Mouse (Mus musculus): ENCODE measurements at regions not wholly inside any gene's neighbourhood (a gene's known extent, or its start where the extent isn't known, plus 50 kb on each side); places are given as distances from the start of the nearest gene placed in this dataset.
"Not testable (repeated sequence)": the region's sequence is repeated elsewhere in the genome, so short reads cannot be mapped to it uniquely, and the experiment has no call there.

DNA sequence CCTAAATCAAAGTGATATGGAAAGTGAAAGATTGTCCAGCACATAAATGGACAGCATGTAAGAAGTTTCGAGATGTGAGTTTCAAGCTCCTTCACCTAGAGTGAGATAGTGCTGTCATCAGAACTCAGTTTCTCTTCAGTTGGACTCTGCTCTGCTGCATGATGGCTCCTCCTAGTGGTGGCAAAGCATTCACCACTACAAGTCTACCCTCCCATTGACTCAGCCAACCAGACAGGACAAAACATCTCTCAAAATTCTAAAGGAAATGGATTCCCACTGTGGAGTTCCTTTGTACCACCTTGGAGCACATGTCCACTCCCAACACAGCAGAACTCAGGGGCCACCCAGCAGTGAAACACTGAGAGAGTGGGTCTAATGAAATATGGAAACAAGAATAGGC is 367.8 kb upstream of the Ngly1 start:
- no peak overlapping the region for H3K4me2 ChIP-seq (replicated peaks)
- H3K27me3 ChIP-seq, result no peaks in the 10 kb centered on the region
- no peak overlapping the region for H3K27ac ChIP-seq
- no peak overlapping the region for H3K9ac ChIP-seq (replicated peaks)
- ATAC-seq, result no peak
- WGBS, result 72% methylated on average over 1 of the region's 1 CpGs
- no peaks in the 10 kb centered on the region for H3K9me3 ChIP-seq
- no peak overlapping the region for H3K4me3 ChIP-seq (replicated peaks)
- H3K4me1 ChIP-seq (replicated peaks), result no peaks in the 10 kb centered on the region
- no peaks in the 10 kb centered on the region for H3K36me3 ChIP-seq

DNA sequence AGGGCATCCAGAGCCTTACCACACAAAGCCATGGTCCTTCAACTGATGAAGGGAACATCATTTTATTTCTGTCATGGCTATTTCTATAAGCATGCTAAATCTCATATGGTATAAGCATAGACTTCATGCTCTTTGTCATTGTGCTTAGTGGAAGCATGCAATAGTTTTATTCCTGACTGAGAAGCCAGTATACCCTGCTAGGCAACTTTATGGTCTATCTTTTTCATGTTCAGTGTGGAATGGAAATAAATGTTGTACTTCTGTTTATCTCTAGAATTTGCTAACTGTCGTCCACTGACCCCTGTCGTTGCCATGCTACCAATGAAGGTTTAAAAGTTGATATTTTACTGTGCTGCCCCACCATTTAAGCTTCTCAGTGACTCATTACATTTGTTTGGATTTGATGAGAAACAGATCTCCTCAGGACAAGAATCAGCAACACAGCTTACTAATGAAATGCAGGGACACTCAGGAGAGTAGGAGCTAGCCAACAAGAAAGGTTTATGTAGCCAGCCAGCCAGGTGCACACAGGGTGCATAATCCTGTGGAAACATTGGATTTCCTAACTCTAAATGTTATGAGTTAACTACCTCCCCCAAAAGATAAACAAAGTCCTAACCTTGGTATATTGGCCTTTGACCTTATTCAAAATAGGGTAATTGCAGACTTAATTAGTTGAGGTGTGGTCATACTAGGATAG is 364.3 kb upstream of the Ngly1 start:
- no peaks in the 10 kb centered on the region for H3K9me3 ChIP-seq
- H3K9ac ChIP-seq (replicated peaks), result no peak overlapping the region
- 78% methylated on average over 2 of the region's 2 CpGs for WGBS
- H3K27ac ChIP-seq, result no peak overlapping the region
- ATAC-seq, result no peak
- H3K36me3 ChIP-seq, result no peaks in the 10 kb centered on the region
- H3K4me1 ChIP-seq (replicated peaks), result no peaks in the 10 kb centered on the region
- H3K4me3 ChIP-seq (replicated peaks), result no peak overlapping the region
- H3K4me2 ChIP-seq (replicated peaks), result no peak overlapping the region
- no peaks in the 10 kb centered on the region for H3K27me3 ChIP-seq

GRCm38 (mm10) chr14:15897098-15897497 is 352.0 kb upstream of the Ngly1 start:
- no peak for ATAC-seq
- no peak overlapping the region for H3K4me2 ChIP-seq (replicated peaks)
- no peak overlapping the region for H3K4me3 ChIP-seq (replicated peaks)
- no peak overlapping the region for H3K9ac ChIP-seq (replicated peaks)
- H3K27me3 ChIP-seq, result no peaks in the 10 kb centered on the region
- no peaks in the 10 kb centered on the region for H3K36me3 ChIP-seq
- H3K27ac ChIP-seq, result no peak overlapping the region
- WGBS, result 88% methylated on average over 1 of the region's 1 CpGs
- no peaks in the 10 kb centered on the region for H3K9me3 ChIP-seq
- H3K4me1 ChIP-seq (replicated peaks), result no peaks in the 10 kb centered on the region

- not testable (repeated sequence) for H3K9ac ChIP-seq (replicated peaks); H3K4me2 ChIP-seq (replicated peaks); H3K9me3 ChIP-seq; H3K27me3 ChIP-seq; H3K4me1 ChIP-seq (replicated peaks); H3K4me3 ChIP-seq (replicated peaks); H3K27ac ChIP-seq; ATAC-seq; H3K36me3 ChIP-seq
- WGBS, result 91% methylated on average over 11 of the region's 11 CpGs
These were observed 342.7 kb upstream of the Ngly1 start for GRCm38 (mm10) chr14:15906429-15906828.

GRCm38 (mm10) chr14:15913206-15913605 is 335.9 kb upstream of the Ngly1 start:
- not testable (repeated sequence) for H3K4me3 ChIP-seq (replicated peaks); H3K36me3 ChIP-seq; H3K9me3 ChIP-seq; ATAC-seq; H3K4me2 ChIP-seq (replicated peaks); H3K4me1 ChIP-seq (replicated peaks); H3K27ac ChIP-seq; H3K27me3 ChIP-seq; H3K9ac ChIP-seq (replicated peaks)
- 65% methylated on average over 4 of the region's 4 CpGs for WGBS

- no peak overlapping the region for H3K27ac ChIP-seq
These were observed 334.9 kb upstream of the Ngly1 start for GRCm38 (mm10) chr14:15914176-15914575.

DNA sequence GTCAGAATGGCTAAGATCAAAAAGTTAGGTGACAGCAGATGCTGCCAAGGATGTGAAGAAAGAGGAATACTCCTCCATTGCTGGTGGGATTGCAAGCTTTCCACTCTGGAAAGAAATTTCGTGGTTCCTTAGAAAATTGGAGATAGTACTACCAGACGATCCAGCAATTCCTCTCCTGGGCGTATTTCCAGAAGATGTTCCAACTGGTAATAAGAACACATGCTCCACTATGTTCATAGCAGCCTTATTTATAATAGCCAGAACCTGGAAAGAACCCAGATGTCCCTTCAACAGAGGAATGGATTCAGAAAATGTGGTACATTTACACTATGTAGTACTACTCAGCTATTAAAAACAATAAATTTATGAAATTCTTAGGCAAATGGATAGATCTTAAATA is 324.4 kb upstream of the Ngly1 start:
- ATAC-seq; H3K27ac ChIP-seq; H3K4me1 ChIP-seq (replicated peaks); H3K4me3 ChIP-seq (replicated peaks); H3K9ac ChIP-seq (replicated peaks); H3K9me3 ChIP-seq; H3K27me3 ChIP-seq; H3K36me3 ChIP-seq; H3K4me2 ChIP-seq (replicated peaks): not testable (repeated sequence)
- WGBS, result 81% methylated on average over 3 of the region's 3 CpGs

More at GRCm38 (mm10) chr14:15914176-15914575, 334.9 kb upstream of the Ngly1 start:
- Histone ChIP-seq H3K9me3 (no peaks in the 10 kb centered on the region), H3K4me2 (replicated peaks) (no peak overlapping the region), H3K9ac (replicated peaks) (no peak overlapping the region), H3K36me3 (no peaks in the 10 kb centered on the region), H3K27me3 (no peaks in the 10 kb centered on the region), H3K4me3 (replicated peaks) (no peak overlapping the region), H3K4me1 (replicated peaks) (no peaks in the 10 kb centered on the region)
- no peak for ATAC-seq
- WGBS, result 92% methylated on average over 3 of the region's 3 CpGs

DNA sequence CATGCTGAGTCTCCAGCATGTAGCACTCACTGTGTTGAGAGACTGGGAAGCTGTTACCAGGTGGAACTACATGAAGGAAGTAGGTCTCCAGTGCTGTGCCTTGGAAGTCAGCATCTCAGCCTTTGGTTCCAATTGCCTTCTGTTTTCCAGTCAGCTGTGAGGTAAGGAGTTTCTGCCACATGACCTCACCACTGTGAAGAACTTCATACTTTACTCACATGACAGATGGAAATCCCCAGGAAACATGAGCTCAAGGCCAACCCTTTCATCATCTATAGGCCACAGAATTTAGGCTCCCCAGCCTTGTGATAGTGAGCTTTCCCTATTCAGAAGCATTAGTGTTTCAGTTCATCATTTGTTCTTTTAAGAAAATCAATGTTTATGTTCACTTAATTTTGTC is 314.4 kb upstream of the Ngly1 start:
- Histone ChIP-seq H3K27me3 (no peaks in the 10 kb centered on the region), H3K9me3 (no peaks in the 10 kb centered on the region), H3K4me1 (replicated peaks) (no peaks in the 10 kb centered on the region), H3K27ac (no peak overlapping the region), H3K36me3 (no peaks in the 10 kb centered on the region), H3K9ac (replicated peaks) (no peak overlapping the region), H3K4me3 (replicated peaks) (no peak overlapping the region), H3K4me2 (replicated peaks) (no peak overlapping the region)
- no peak for ATAC-seq

- Histone ChIP-seq H3K36me3 (no peaks in the 10 kb centered on the region), H3K9ac (replicated peaks) (no peak overlapping the region), H3K4me2 (replicated peaks) (no peak overlapping the region), H3K4me3 (replicated peaks) (no peak overlapping the region), H3K4me1 (replicated peaks) (peaks cover 10% of the 10 kb centered on the region), H3K9me3 (no peaks in the 10 kb centered on the region), H3K27me3 (no peaks in the 10 kb centered on the region), H3K27ac (no peak overlapping the region)
- ATAC-seq, result peak; percentile 77
These were observed 278.8 kb upstream of the Ngly1 start for GRCm38 (mm10) chr14:15970321-15970720.

DNA sequence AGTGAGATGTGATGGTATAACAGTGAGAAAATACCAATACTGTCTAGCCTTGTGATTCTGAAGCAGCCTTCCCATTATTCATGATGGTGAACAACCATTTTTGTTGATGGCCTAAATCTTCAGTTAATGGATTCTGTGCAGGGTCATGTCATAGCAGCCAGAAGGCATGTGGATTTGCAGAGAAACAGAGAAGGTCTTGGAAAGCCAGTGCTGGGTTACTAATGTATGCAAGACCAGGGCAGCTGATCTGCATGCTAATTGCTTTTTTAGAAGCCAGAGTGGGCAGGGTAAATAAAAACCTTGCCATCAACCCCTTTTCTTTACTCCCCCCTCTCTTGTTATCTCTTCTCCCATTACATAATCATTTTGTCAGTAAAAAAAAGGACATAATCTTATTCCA is 278.3 kb upstream of the Ngly1 start:
- H3K9me3 ChIP-seq, result no peaks in the 10 kb centered on the region
- H3K4me3 ChIP-seq (replicated peaks), result no peak overlapping the region
- H3K9ac ChIP-seq (replicated peaks), result no peak overlapping the region
- no peaks in the 10 kb centered on the region for H3K36me3 ChIP-seq
- 0 out of 2 replicates have a peak overlapping the region, but pooled peaks have one; percentile 26 for H3K27ac ChIP-seq
- peaks cover 10% of the 10 kb centered on the region for H3K4me1 ChIP-seq (replicated peaks)
- H3K27me3 ChIP-seq, result no peaks in the 10 kb centered on the region
- H3K4me2 ChIP-seq (replicated peaks), result no peak overlapping the region
- ATAC-seq, result peak; percentile 89

DNA sequence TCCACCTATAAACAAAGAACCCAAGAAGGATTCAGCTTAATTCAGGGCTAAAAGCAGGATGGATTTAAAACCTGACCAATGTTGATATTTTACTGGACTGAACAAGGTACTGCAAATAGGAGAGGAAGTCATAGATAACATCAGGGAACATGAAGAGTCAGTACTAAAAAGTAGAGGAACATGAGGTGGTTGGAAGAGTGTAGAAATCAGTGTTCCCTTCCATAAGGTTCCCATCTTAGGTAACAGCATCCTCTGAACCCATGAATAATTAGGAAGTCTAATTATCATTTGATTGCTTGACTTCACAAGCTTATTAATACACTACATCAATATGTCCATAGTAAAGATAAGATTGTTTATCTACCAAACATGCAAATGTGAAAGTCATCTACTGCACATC is 277.8 kb upstream of the Ngly1 start:
- no peak overlapping the region for H3K4me3 ChIP-seq (replicated peaks)
- H3K9me3 ChIP-seq, result no peaks in the 10 kb centered on the region
- no peaks in the 10 kb centered on the region for H3K36me3 ChIP-seq
- H3K4me2 ChIP-seq (replicated peaks), result no peak overlapping the region
- no peaks in the 10 kb centered on the region for H3K27me3 ChIP-seq
- ATAC-seq, result no peak
- H3K27ac ChIP-seq, result no peak overlapping the region
- H3K9ac ChIP-seq (replicated peaks), result no peak overlapping the region
- peaks cover 10% of the 10 kb centered on the region for H3K4me1 ChIP-seq (replicated peaks)

GRCm38 (mm10) chr14:15977366-15977765 is 271.7 kb upstream of the Ngly1 start:
- Histone ChIP-seq H3K9me3 (no peaks in the 10 kb centered on the region), H3K36me3 (no peaks in the 10 kb centered on the region), H3K4me2 (replicated peaks) (no peak overlapping the region), H3K27ac (no peak overlapping the region), H3K27me3 (no peaks in the 10 kb centered on the region), H3K9ac (replicated peaks) (no peak overlapping the region), H3K4me3 (replicated peaks) (no peak overlapping the region), H3K4me1 (replicated peaks) (0 out of 2 replicates have a peak, but pooled peaks cover 3% of the 10 kb centered on the region)
- ATAC-seq, result no peak
- 96% methylated on average over 1 of the region's 1 CpGs for WGBS

DNA sequence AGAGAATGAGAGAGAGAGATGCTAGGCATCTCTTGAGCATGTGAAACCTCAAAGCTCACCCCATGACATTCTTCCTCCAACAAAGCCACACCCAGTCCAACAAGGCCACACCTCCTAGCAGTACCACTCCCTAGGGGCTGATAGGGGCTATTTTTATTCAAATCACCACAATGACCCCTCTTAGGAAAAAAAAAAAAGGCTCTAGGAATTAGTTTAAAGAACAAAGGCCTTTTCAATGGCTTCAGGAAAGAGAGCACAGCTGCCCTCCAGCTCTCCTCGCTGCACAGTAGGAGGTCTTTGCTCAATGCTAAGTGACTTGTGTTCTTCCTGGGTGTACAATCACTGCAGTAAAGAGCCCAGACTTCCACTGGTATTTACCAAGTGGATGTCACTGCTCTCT is 270.8 kb upstream of the Ngly1 start:
- no peak overlapping the region for H3K27ac ChIP-seq
- WGBS, result 0% methylated on average over 1 of the region's 1 CpGs
- no peaks in the 10 kb centered on the region for H3K27me3 ChIP-seq
- peak; percentile 86 for ATAC-seq
- no peaks in the 10 kb centered on the region for H3K36me3 ChIP-seq
- no peaks in the 10 kb centered on the region for H3K9me3 ChIP-seq
- no peak overlapping the region for H3K9ac ChIP-seq (replicated peaks)
- 0 out of 2 replicates have a peak, but pooled peaks cover 3% of the 10 kb centered on the region for H3K4me1 ChIP-seq (replicated peaks)
- no peak overlapping the region for H3K4me3 ChIP-seq (replicated peaks)
- H3K4me2 ChIP-seq (replicated peaks), result no peak overlapping the region

Data from midbrain, embryonic 13.5 days (tissue).